Mouse (Mus musculus) cerebellum, adult 2 months (tissue): Measurements from ENCODE around the gene Mrps18a.

Experiments used
- CTCF ChIP-seq: fragments of 200-500 bp; IDR thresholded peaks from 2 replicates; pipeline ENCODE4 v1.5.1; 2011; ENCODE audit warnings: low read depth, mild to moderate bottlenecking, control low read depth, low read length, moderate library complexity, borderline replicate concordance; ENCODE audit not compliant: insufficient read depth
- POLR2A ChIP-seq: fragments of 200-500 bp; IDR thresholded peaks from 2 replicates; pipeline ENCODE4 v1.6.1; 2011; ENCODE audit warnings: low read length, control low read depth, borderline replicate concordance; ENCODE audit not compliant: insufficient read depth

GRCm38 (mm10) chr17:46165460-46165859, 54.7 kb downstream of the Mrps18a start:
- TF ChIP-seq CTCF (no peak), POLR2A (no peak)
